Mouse (Mus musculus) layer of hippocampus, postnatal 36 days (tissue): ENCODE data around the gene Myo15. TPM values are rescaled to one million over a fixed set of nuclear protein-coding genes. Genes with fewer than 3 reads are reported as not detected.
A peak's percentile ranks its signal among the peaks of the same experiment; 100 is the strongest.
"Not testable (repeated sequence)": the region's sequence is repeated elsewhere in the genome, so short reads cannot be mapped to it uniquely, and the experiment has no call there.

ENCODE experiments used
- DNase-seq, 2 experiments: peaks; one replicate each; pipeline ENCODE4 v3.0.0; 2022
- total RNA-seq, 2 experiments: library from RNA; stranded (reverse); gene quantifications; 2 replicates each; pipeline ENCODE4 v1.2.3; 2021

The Myo15 gene
- total RNA-seq, 2 experiments from 2014 or later = 0.10 TPM

DNA sequence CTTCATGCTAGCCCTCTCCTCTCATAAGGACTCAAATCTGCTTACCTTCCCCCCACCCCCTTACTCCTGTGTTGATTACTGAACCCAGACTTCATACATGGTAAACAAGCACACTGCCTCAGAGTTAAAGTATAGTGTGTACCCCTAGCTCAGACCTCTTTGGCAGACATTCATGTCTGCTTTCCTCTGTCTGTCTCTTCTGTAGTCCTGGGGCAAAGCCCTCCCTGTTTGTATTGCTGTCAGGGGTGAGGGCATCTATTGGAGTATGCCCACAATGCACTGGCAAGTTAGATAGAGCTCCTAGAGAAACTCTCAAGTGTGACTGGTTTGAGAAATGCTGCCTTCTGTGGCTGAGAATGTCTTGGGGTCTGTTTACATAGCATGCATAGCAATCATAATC lies 84.0 kb downstream of the Myo15 start:
- DNase-seq = no peak

DNA sequence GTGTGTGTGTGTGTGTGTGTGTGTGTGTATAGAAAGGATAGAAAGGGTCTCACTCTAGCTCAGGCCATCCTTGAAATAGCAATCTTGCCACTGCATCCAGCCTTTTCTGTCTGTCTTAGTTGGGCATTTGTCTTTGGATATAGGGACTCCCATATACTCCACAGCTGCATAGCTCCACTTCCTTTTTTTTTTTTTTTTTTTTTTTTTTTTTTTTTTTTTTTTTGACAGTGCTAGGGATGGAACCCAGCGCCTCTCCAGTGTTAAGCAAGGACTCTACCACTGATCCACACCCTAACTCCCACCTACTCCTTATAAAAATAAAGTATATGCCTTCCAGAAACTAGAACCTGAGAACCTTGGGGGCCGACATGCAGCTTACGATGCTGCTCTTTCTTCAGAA lies 88.5 kb downstream of the Myo15 start:
- DNase-seq = no peak

DNA sequence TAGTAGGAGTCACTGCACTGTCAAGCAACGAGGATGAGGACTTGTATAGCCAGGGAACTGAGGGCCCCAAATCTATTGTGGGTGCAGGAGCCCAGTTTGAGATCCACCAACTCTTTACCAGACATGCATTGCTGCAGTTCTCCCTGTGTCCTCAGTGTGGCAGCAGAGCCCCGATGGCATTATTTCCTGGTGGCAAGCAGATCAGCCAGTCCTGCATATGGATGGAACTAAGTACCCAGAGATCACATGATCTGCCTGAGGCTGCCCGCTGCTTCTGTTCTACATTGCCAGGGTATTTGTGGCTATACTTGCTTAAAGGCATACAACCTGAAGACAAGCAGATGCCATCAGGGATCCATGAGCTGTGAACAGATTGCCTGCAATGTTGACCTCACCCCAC lies 90.2 kb downstream of the Myo15 start:
- peak; percentile 45 to 63 for DNase-seq

DNA sequence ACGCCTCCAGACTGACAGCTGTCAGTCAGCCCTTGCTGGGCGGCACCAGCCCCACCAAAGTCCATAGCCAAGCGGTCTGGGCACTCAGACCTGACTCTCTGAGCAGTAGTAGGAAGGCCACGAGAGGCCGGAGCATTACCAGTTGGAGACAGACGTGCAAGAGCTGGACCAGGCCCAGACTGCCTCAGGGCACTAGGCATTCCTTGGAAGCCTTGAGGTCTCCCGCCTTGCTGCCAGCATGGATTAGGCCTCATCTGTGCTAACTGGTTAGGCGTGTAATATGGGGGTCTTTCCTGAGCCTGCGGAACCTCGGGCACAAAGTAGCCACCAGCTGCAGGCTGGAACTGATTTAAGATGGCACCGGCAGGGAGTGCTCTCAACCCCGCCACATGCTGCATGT lies 104.9 kb downstream of the Myo15 start:
- not testable (repeated sequence) for DNase-seq

Other genes starting within 250 kb of the Myo15 start
- 10 to 100 TPM; 47.1 to 56.2 TPM for gene Srebf1, start 246.8 kb upstream of the Myo15 start, total RNA-seq
- 100 to 1,000 TPM; 170 to 180 TPM for gene Tom1l2, start 116.4 kb upstream of the Myo15 start, total RNA-seq
- gene Drc3, start 116.0 kb upstream of the Myo15 start, total RNA-seq = 1 to 10 TPM; 6.7 to 7.6 TPM
- gene Gid4, start 52.2 kb upstream of the Myo15 start, total RNA-seq = 10 to 100 TPM; 54.5 to 54.8 TPM
- 10 to 100 TPM; 27.7 to 29.3 TPM for gene Atpaf2, start 50.9 kb upstream of the Myo15 start, total RNA-seq
- 10 to 100 TPM; 69.0 to 78.3 TPM for gene Drg2, start 14.7 kb upstream of the Myo15 start, total RNA-seq
- 10 to 100 TPM; 54.0 to 58.5 TPM for gene Alkbh5, start 67.0 kb downstream of the Myo15 start, total RNA-seq
- 10 to 100 TPM; 42.3 to 47.9 TPM for gene Llgl1, start 230.4 kb downstream of the Myo15 start, total RNA-seq